Mouse (Mus musculus) forebrain, embryonic 15.5 days (tissue): Measurements from ENCODE around the gene H2al1o. TPM values are rescaled to one million over a fixed set of nuclear protein-coding genes. Genes with fewer than 3 reads are reported as not detected.
"Not testable (repeated sequence)": the region's sequence is repeated elsewhere in the genome, so short reads cannot be mapped to it uniquely, and the experiment has no call there.

Source experiments
- ATAC-seq: fragments of 200-750 bp; cut with Nextera tagmentation; replicated peaks from 2 replicates; pipeline ENCODE4 v1.8.0; 2017; ENCODE audit warnings: mild to moderate bottlenecking, moderate TSS enrichment, moderate library complexity
- H3K27ac ChIP-seq: fragments of 300-500 bp; sonication (generic); replicated peaks from 2 replicates; pipeline ENCODE4 v1.5.1; 2015; ENCODE audit warnings: mild to moderate bottlenecking, inconsistent platforms
- H3K27me3 ChIP-seq: fragments of 300-500 bp; sonication (generic); 2 replicates; pipeline ENCODE4 v1.6.1; 2015; ENCODE audit warnings: inconsistent platforms
- H3K36me3 ChIP-seq: fragments of 300-500 bp; sonication (generic); 2 replicates; pipeline ENCODE4 v1.6.1; 2015; ENCODE audit warnings: mild to moderate bottlenecking, inconsistent platforms
- H3K4me1 ChIP-seq: fragments of 300-500 bp; sonication (generic); 2 replicates; pipeline ENCODE4 v1.6.1; 2015; ENCODE audit warnings: inconsistent platforms
- H3K4me2 ChIP-seq: fragments of 300-500 bp; sonication (generic); replicated peaks from 2 replicates; pipeline ENCODE4 v1.6.1; 2015; ENCODE audit warnings: mild to moderate bottlenecking, inconsistent platforms
- H3K4me3 ChIP-seq: fragments of 300-500 bp; sonication (generic); 2 replicates; pipeline ENCODE4 v1.5.1; 2015; ENCODE audit warnings: mild to moderate bottlenecking, inconsistent platforms
- H3K9ac ChIP-seq: fragments of 300-500 bp; sonication (generic); replicated peaks from 2 replicates; pipeline ENCODE4 v1.6.1; 2015; ENCODE audit warnings: mild to moderate bottlenecking, inconsistent platforms
- H3K9me3 ChIP-seq: fragments of 300-500 bp; sonication (generic); 2 replicates; pipeline ENCODE4 v1.6.1; 2016; ENCODE audit warnings: inconsistent platforms
- WGBS: fragments of 180-500 bp; shearing (Covaris S2); methylation state at CpG from one replicate; pipeline ENCODE4 v1.1.7; 2015; ENCODE audit warnings: mixed read lengths; 5-methylcytosine and 5-hydroxymethylcytosine counted together
- polyA plus RNA-seq: library from polyadenylated mRNA; unstranded; fragments of >200 nt; fragmentation: Nextera tagmentation; extraction: Ambion mirVana; gene quantifications from 2 replicates; pipeline ENCODE4 v1.2.1, GENCODE M21; 2015

The H2al1o gene
- not detected in 2 replicates for polyA plus RNA-seq

DNA sequence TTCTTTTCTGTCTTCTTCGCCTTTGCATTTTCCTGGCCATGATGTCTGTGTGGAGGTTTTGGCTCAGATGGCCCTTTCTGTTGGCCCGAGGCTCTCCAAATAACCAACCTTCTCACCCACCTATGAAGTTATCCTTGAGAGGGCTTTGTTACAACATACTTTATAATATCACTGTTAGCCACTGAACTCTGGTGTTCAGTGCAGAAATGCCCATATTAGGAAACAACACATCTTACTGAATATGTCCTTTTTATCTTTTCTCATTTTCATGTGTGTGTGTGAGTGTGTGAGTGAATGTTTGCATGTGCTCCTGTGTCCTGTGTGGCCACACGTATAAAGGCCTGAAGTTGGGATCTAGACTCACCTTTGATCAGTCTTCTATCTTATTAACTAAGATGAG lies at the start of gene H2al1o:
H2al1o (minus strand) TSS at position 101 of the 400 bp plus-strand sequence.
- not testable (repeated sequence) for H3K27ac ChIP-seq, H3K27me3 ChIP-seq, H3K4me2 ChIP-seq, H3K4me1 ChIP-seq, H3K9ac ChIP-seq, H3K4me3 ChIP-seq, H3K36me3 ChIP-seq, ATAC-seq, H3K9me3 ChIP-seq
- WGBS: 89% methylated on average over 3 of the region's 3 CpGs

DNA sequence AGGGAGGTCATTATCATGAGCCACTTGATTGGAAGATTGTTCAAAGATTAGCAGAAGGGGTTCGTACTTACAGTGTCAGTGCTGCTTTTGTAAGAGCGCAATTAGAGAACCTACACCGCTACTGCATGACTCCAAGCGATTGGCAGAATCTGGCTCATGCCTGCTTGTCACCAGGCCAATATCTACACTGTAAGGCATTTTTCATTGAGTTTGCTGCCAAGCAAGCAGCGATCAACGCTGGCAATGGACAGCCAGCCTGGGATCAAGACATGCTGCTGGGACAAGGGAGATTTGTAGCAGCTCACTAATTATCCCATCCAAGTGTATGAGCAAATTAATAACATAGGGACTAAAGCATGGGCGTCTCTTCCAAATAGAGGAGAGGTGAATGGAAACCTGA lies 25.8 kb upstream of the H2al1o start:
- H3K4me3 ChIP-seq, H3K9me3 ChIP-seq, H3K4me1 ChIP-seq, ATAC-seq, H3K9ac ChIP-seq, H3K27ac ChIP-seq, H3K36me3 ChIP-seq, H3K4me2 ChIP-seq, H3K27me3 ChIP-seq: not testable (repeated sequence)
- 63% methylated on average over 7 of the region's 7 CpGs for WGBS

DNA sequence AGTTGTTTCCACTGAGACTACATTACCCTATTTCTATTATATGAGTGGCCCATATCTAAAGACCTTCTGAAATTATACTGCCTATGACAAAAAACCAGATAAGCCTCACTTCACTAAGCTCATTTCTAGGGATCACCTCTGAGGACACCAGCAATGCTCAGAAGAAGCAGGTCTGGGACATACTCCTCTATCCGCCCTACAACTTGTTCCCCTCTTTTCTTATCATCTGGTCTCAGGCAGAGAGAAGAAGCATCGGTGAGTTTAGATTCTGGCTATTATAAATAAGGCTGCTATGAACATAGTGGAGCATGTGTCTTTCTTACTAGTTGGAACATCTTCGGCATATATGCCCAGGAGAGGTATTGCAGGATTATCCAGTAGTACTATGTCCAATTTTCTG lies 35.3 kb downstream of the H2al1o start:
- Histone ChIP-seq H3K36me3 (no peaks in the 10 kb centered on the region), H3K9me3 (no peaks in the 10 kb centered on the region), H3K27ac (no peak overlapping the region), H3K4me1 (no peaks in the 10 kb centered on the region), H3K4me2 (no peak overlapping the region), H3K9ac (no peak overlapping the region), H3K27me3 (no peaks in the 10 kb centered on the region), H3K4me3 (no peak overlapping the region)
- ATAC-seq: no peak
- 96% methylated on average over 3 of the region's 3 CpGs for WGBS

Other genes with a start within 250 kb of the H2al1o start
- gene H2al1k, start 221.8 kb downstream of the H2al1o start, polyA plus RNA-seq: not detected in 2 replicates
- gene Cybb, start 84.6 kb downstream of the H2al1o start, polyA plus RNA-seq: 0.43 and 0.63 TPM in 2 replicates
- 33.5 and 35.5 TPM in 2 replicates for gene Dynlt3, start 90.6 kb upstream of the H2al1o start, polyA plus RNA-seq